Mouse (Mus musculus) large intestine, adult 2 months (tissue): ENCODE measurements around the gene Cd46. TPM values are rescaled to one million over a fixed set of nuclear protein-coding genes. Genes with fewer than 3 reads are reported as not detected.

Source experiments
- polyA plus RNA-seq: library from polyadenylated mRNA; depleted of rRNA; stranded (reverse); fragments of >200 nt; gene quantifications from 2 replicates; pipeline ENCODE4 v1.2.3, GENCODE M21; 2012; rRNA removed

Cd46 gene
- polyA plus RNA-seq, 1 experiment, result 0.38 TPM

Other genes with a start within 250 kb of the Cd46 start
- 11.9 and 14.6 TPM in 2 replicates for gene Cd34, start 153.4 kb downstream of the Cd46 start, polyA plus RNA-seq
- gene Cr1l, start 39.3 kb upstream of the Cd46 start, polyA plus RNA-seq, result 57.1 and 59.2 TPM in 2 replicates
- gene Cr2, start 84.5 kb upstream of the Cd46 start, polyA plus RNA-seq, result 2.2 TPM in 2 replicates